Mouse (Mus musculus) heart, embryonic 11.5 days (tissue): ENCODE data around the gene Wdr12. TPM values are rescaled to one million over a fixed set of nuclear protein-coding genes. Genes with fewer than 3 reads are reported as not detected.
A peak's percentile ranks its signal among the peaks of the same experiment; 100 is the strongest.

ENCODE experiments used
- ATAC-seq: fragments of 200-750 bp; cut with Nextera tagmentation; replicated peaks from 2 replicates; pipeline ENCODE4 v1.8.0; 2017; ENCODE audit warnings: moderate library complexity; ENCODE audit not compliant: insufficient number of reproducible peaks, low FRiP score, low TSS enrichment
- H3K27ac ChIP-seq: fragments of 300-500 bp; sonication (generic); 2 replicates; pipeline ENCODE4 v1.5.1; 2014; ENCODE audit warnings: mild to moderate bottlenecking, low read depth, low read length
- H3K27me3 ChIP-seq: fragments of 300-500 bp; sonication (generic); 2 replicates; pipeline ENCODE4 v1.6.1; 2014; ENCODE audit warnings: mild to moderate bottlenecking, low read length, mixed read lengths; ENCODE audit not compliant: control insufficient read depth, insufficient read depth
- H3K36me3 ChIP-seq: fragments of 300-500 bp; sonication (generic); 2 replicates; pipeline ENCODE4 v1.6.1; 2014; ENCODE audit warnings: mild to moderate bottlenecking, low read length, moderate library complexity, mixed read lengths; ENCODE audit not compliant: control insufficient read depth, insufficient read depth
- H3K4me1 ChIP-seq: fragments of 300-500 bp; sonication (generic); 2 replicates; pipeline ENCODE4 v1.6.1; 2014; ENCODE audit warnings: low read length; ENCODE audit not compliant: control insufficient read depth, insufficient read depth
- H3K4me2 ChIP-seq: fragments of 300-500 bp; sonication (generic); 2 replicates; pipeline ENCODE4 v1.6.1; 2014; ENCODE audit warnings: mild to moderate bottlenecking, moderate library complexity
- H3K4me3 ChIP-seq: fragments of 300-500 bp; sonication (generic); 2 replicates; pipeline ENCODE4 v1.5.1; 2014; ENCODE audit warnings: low read depth, low read length
- H3K9ac ChIP-seq: fragments of 300-500 bp; sonication (generic); 2 replicates; pipeline ENCODE4 v1.6.1; 2014; ENCODE audit warnings: mild to moderate bottlenecking, low read depth, low read length, moderate library complexity
- H3K9me3 ChIP-seq: fragments of 300-500 bp; sonication (generic); replicated peaks from 2 replicates; pipeline ENCODE4 v1.6.1; 2016; ENCODE audit warnings: low read length; ENCODE audit not compliant: control insufficient read depth
- WGBS: fragments of 180-500 bp; shearing (Covaris S2); extraction: QIAGEN DNeasy Blood & Tissue Kit; methylation state at CpG from one replicate; pipeline ENCODE4 v1.1.7; 2014; ENCODE audit not compliant: insufficient replicate concordance; 5-methylcytosine and 5-hydroxymethylcytosine counted together
- polyA plus RNA-seq: library from polyadenylated mRNA; unstranded; fragments of >200 nt; fragmentation: Nextera tagmentation; extraction: Ambion mirVana; gene quantifications from 2 replicates; pipeline ENCODE4 v1.2.1, GENCODE M21; 2014

Wdr12 gene
- polyA plus RNA-seq, 1 experiment from 2014 or later: 36.9 TPM

DNA sequence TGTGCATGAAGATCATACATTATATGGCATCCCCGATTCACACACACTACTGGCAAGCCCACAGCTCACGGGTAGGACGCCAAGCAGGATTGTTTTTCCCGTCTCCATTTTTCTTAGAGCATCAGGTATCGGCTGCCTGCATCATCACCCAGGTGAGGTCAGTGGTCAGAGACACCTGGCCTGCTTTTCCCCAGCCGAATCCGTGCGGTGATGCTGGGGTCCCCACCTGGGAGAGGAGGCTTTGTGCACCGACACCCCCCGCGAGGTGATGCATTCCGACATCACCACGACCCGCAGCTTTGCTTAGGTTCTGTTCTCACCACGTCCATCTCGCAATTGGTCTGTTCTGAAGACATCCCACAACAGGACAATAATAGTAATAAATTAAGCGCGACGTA lies 56.0 kb downstream of the Wdr12 start:
- Histone ChIP-seq H3K9me3 (no peaks in the 10 kb centered on the region), H3K36me3 (no peaks in the 10 kb centered on the region), H3K4me2 (peak overlapping the region; percentile 87), H3K4me1 (0 out of 2 replicates have a peak, but pooled peaks cover 3% of the 10 kb centered on the region), H3K4me3 (peak overlapping the region; percentile 66), H3K9ac (peak overlapping the region; percentile 63; the same call in 1 of the 2 replicates), H3K27ac (no peak overlapping the region), H3K27me3 (peaks cover 10% of the 10 kb centered on the region)
- ATAC-seq: no peak
- 5% methylated on average over 19 of the region's 19 CpGs for WGBS

- no peak for ATAC-seq
- WGBS: 80% methylated on average over 2 of the region's 2 CpGs
- Histone ChIP-seq H3K27ac (no peak overlapping the region), H3K4me1 (no peaks in the 10 kb centered on the region), H3K36me3 (no peaks in the 10 kb centered on the region), H3K9me3 (no peaks in the 10 kb centered on the region), H3K27me3 (no peaks in the 10 kb centered on the region), H3K4me2 (no peak overlapping the region), H3K9ac (no peak overlapping the region), H3K4me3 (no peak overlapping the region)
Observed at GRCm38 (mm10) chr1:60035044-60035443, 63.4 kb downstream of the Wdr12 start.

Other genes starting within 250 kb of the Wdr12 start
- 5.3 and 5.9 TPM in 2 replicates for gene Fam117b, start 185.6 kb downstream of the Wdr12 start, polyA plus RNA-seq
- gene Ica1l, start 55.5 kb downstream of the Wdr12 start, polyA plus RNA-seq: 0.62 and 0.74 TPM in 2 replicates
- gene Carf, start 398 bp downstream of the Wdr12 start, polyA plus RNA-seq: 6.1 and 6.3 TPM in 2 replicates
- gene Nbeal1, start 82.0 kb upstream of the Wdr12 start, polyA plus RNA-seq: 9.0 and 10.1 TPM in 2 replicates
- 23.6 and 28.8 TPM in 2 replicates for gene Cyp20a1, start 244.7 kb upstream of the Wdr12 start, polyA plus RNA-seq